Mouse (Mus musculus): ENCODE measurements around the gene Rara.

GRCm38 (mm10) chr11:98918231-98918630 lies 9.4 kb upstream of the Rara start:
- TF ChIP-seq CTCF (IDR thresholded peaks at IDR 0.05; ENCODE audit: control insufficient read depth, insufficient read depth, low read length) = peak; percentile 25; the same call in 1 of the 2 replicates
- TF ChIP-seq POLR2A (IDR thresholded peaks at IDR 0.05; ENCODE audit: borderline replicate concordance, control insufficient read depth, low read depth, low read length) = 0 out of 2 replicates have a peak, but pooled peaks have one; percentile 30
